ENCODE assay signal across 28 mouse cellular contexts in the genomic region with DNA sequence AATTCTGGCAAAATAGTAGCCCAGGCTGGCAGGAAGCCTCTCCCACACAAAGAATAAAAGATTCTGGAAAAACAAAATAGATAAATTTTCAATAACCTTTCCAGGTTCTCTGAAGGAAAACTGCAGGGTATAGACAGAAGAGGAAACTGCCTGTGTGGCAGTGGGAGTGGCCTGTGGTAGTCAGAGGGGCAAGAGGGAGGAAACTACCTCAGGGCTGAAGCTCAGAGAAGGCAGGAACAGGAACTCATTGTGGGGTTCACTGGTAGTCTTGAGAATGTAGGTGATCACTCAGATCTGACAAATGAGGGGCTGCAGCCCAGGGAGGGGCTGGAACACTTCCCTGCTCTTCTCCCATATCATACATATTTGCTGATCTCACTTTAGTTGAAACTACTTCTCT.
DNase-seq lines count a peak whose midpoint lies in the region; ATAC-seq and TF ChIP-seq lines count a peak whose summit lies in the region.
"Had no signal": no experiment of that assay in that cellular context is flagged by ENCODE, and none has a peak within 500 bp of the region (broad histone marks: within the 10 kb centered on the region; RNA-seq: fewer than 3 reads in every experiment).

No protein-coding gene starts in this region.

- H3K9ac ChIP-seq in CH12.LX (ENCODE audit: insufficient read depth, low read depth), result no peak overlapping the region
- H3K9ac ChIP-seq: embryonic facial prominence, embryonic 12.5 days; heart, embryonic 15.5 days; hindbrain, embryonic 14.5 days; kidney, embryonic 15.5 days; liver, embryonic 12.5 days; liver, postnatal 0 days; neural tube, embryonic 12.5 days had no signal

- H3K79me2 ChIP-seq in CH12.LX (replicated peaks; ENCODE audit: control insufficient read depth, extremely low read depth, insufficient read depth, poor library complexity, severe bottlenecking), result no peaks in the 10 kb centered on the region

- DNase-seq in spleen, adult 2 months (ENCODE audit: low read depth in 1 of 2, low spot score in 2 of 2), result peak in 1 of 2 experiments; percentile 27
- no peak for DNase-seq in spleen, postnatal 4 days (ENCODE audit: low spot score in 2 of 2)
- DNase-seq in CH12.LX (ENCODE audit: extremely low read depth), result peak; percentile 13
- DNase-seq in thymus, postnatal 25 days, result peak; percentile 4
- DNase-seq in kidney, adult 8-10 months, result no peak
- no peak for DNase-seq in kidney, postnatal 14 days
- DNase-seq: adrenal gland, postnatal 10 days; cerebellum, adult 8-10 months; cerebellum, postnatal 36 days; embryo, embryonic 11 days; gastrocnemius, postnatal 14 days; kidney, adult 11 months; kidney, postnatal 4 days; liver, postnatal 0 days; right cerebral cortex, postnatal 4 days had no signal

- H3K4me1 ChIP-seq in spleen, adult 2 months (ENCODE audit: control insufficient read depth, insufficient read depth, insufficient read length), result peaks cover 10% of the 10 kb centered on the region; the same call in 1 of the 2 replicates
- peaks cover 0 to 27% of the 10 kb centered on the region in 2 experiments; a peak in 2 of 4 replicates for H3K4me1 ChIP-seq in CH12.LX (ENCODE audit: control insufficient read depth in 1 of 2, insufficient read depth in 2 of 2)
- H3K4me1 ChIP-seq: embryonic facial prominence, embryonic 12.5 days; heart, embryonic 10.5 days; heart, embryonic 15.5 days; kidney, embryonic 15.5 days; liver, embryonic 12.5 days; neural tube, embryonic 12.5 days had no signal

- TF ChIP-seq RAD21 in CH12.LX (IDR thresholded peaks at IDR 0.05; ENCODE audit: low read depth, low read length), result no peak

- H3K36me3 ChIP-seq in spleen, adult 2 months (ENCODE audit: control insufficient read depth, insufficient read depth, low read length), result no peaks in the 10 kb centered on the region
- no peaks in the 10 kb centered on the region for H3K36me3 ChIP-seq in CH12.LX (replicated peaks in 1 of 2; ENCODE audit: control insufficient read depth in 1 of 2, insufficient read depth in 1 of 2, low read length in 1 of 2)
- H3K36me3 ChIP-seq: embryonic facial prominence, embryonic 12.5 days; heart, embryonic 10.5 days; heart, embryonic 15.5 days; kidney, embryonic 15.5 days; liver, embryonic 12.5 days; neural tube, embryonic 12.5 days had no signal

- peak; percentile 78 to 87 for ATAC-seq in hematopoietic stem cell, adult 5-6 weeks (replicated peaks in 1 of 2; ENCODE audit: insufficient read depth in 1 of 2, low FRiP score in 2 of 2, low TSS enrichment in 1 of 2, low read depth in 1 of 2, poor library complexity in 2 of 2, severe bottlenecking in 2 of 2)
- ATAC-seq: forebrain, embryonic 14.5 days; liver, embryonic 12.5 days; liver, postnatal 0 days; lung, postnatal 0 days; midbrain, embryonic 16.5 days; Patski had no signal

- no peak for TF ChIP-seq EP300 in CH12.LX (IDR thresholded peaks at IDR 0.05; ENCODE audit: low read length)

- in situ Hi-C loops in CH12.LX (cut with MboI; ENCODE audit: low pct_ligation_motif_present, low pct_unique_long_range_greater_than_20kb, low sequenced_read_pairs), result loop anchor here (25.0 kb wide), 1 partner anchor 244 kb away; no protein-coding TSS in a partner anchor

- H3K9me3 ChIP-seq in CH12.LX (replicated peaks; ENCODE audit: low read length), result peaks cover 3% of the 10 kb centered on the region
- H3K9me3 ChIP-seq: embryonic facial prominence, embryonic 12.5 days; heart, embryonic 10.5 days; heart, embryonic 15.5 days; kidney, embryonic 15.5 days; liver, embryonic 12.5 days; neural tube, embryonic 12.5 days had no signal

- TF ChIP-seq CTCF in spleen, adult 2 months (IDR thresholded peaks at IDR 0.05; ENCODE audit: extremely low read depth, insufficient read depth, insufficient read length, insufficient replicate concordance), result no peak
- TF ChIP-seq CTCF in CH12.LX (conservative IDR thresholded peaks at IDR 0.05 in 1 of 2, IDR thresholded peaks at IDR 0.05 in 1 of 2; ENCODE audit: low read depth in 2 of 2, low read length in 2 of 2), result no peak

- H3K27me3 ChIP-seq in spleen, adult 2 months (ENCODE audit: control insufficient read depth, insufficient read depth, low read length), result no peaks in the 10 kb centered on the region
- H3K27me3 ChIP-seq in CH12.LX (replicated peaks), result no peaks in the 10 kb centered on the region
- H3K27me3 ChIP-seq: embryonic facial prominence, embryonic 12.5 days; heart, embryonic 15.5 days; kidney, embryonic 15.5 days; liver, embryonic 12.5 days; neural tube, embryonic 12.5 days had no signal

- dilution Hi-C loops in CH12.LX (cut with MboI; ENCODE audit: extremely low pct_ligation_motif_present, extremely low pct_unique_long_range_greater_than_20kb, low sequenced_read_pairs), result no loop called here

- 0 out of 2 replicates have a peak overlapping the region, but pooled peaks have one; percentile 41 for H3K27ac ChIP-seq in spleen, adult 2 months (ENCODE audit: insufficient read depth, low read length)
- H3K27ac ChIP-seq in CH12.LX (ENCODE audit: insufficient read depth, low read depth), result no peak overlapping the region
- H3K27ac ChIP-seq: embryonic facial prominence, embryonic 12.5 days; heart, embryonic 10.5 days; heart, embryonic 15.5 days; hindbrain, embryonic 14.5 days; kidney, embryonic 15.5 days; liver, embryonic 12.5 days; macrophage; neural tube, embryonic 12.5 days had no signal

- no peak for TF ChIP-seq POLR2A in spleen, adult 2 months (IDR thresholded peaks at IDR 0.05; ENCODE audit: low read depth, low read length)
- TF ChIP-seq POLR2A in CH12.LX (IDR thresholded peaks at IDR 0.05; ENCODE audit: low read depth, low read length), result no peak

- H3K4me2 ChIP-seq in CH12.LX (ENCODE audit: insufficient read depth, low read depth, poor library complexity, severe bottlenecking), result no peak overlapping the region
- H3K4me2 ChIP-seq: embryonic facial prominence, embryonic 12.5 days; heart, embryonic 15.5 days; hindbrain, embryonic 14.5 days; kidney, embryonic 15.5 days; liver, embryonic 12.5 days; neural tube, embryonic 12.5 days had no signal

- H3K4me3 ChIP-seq in spleen, adult 2 months (ENCODE audit: extremely low read depth, insufficient read depth, insufficient read length), result no peak overlapping the region
- no peak overlapping the region for H3K4me3 ChIP-seq in CH12.LX (replicated peaks in 1 of 3; ENCODE audit: low read depth in 2 of 3, low read length in 2 of 3, poor library complexity in 1 of 3)
- H3K4me3 ChIP-seq: embryonic facial prominence, embryonic 12.5 days; heart, embryonic 10.5 days; heart, embryonic 15.5 days; kidney, embryonic 15.5 days; liver, embryonic 12.5 days; neural tube, embryonic 12.5 days had no signal

TF ChIP-seq in CH12.LX, 34 proteins besides CTCF, POLR2A, EP300 and RAD21:
- no peak for TF ChIP-seq MEF2A (IDR thresholded peaks at IDR 0.05; ENCODE audit: borderline replicate concordance, low read depth, low read length)
- TF ChIP-seq E2F4 (IDR thresholded peaks at IDR 0.05; ENCODE audit: insufficient replicate concordance, low read depth, low read length), result no peak
TF ChIP-seq in CH12.LX: peak in this region for 0.

Comparison
In these comparisons a context has a peak if more than half of its experiments do, and no peak if none do; other contexts are left out.
1. DNase-seq: peak in CH12.LX (single experiment) and thymus, postnatal 25 days (single experiment); none in spleen, postnatal 4 days (0 of 2), kidney, adult 8-10 months (0 of 2) and kidney, postnatal 14 days (single experiment).